Mouse (Mus musculus): ENCODE measurements at regions not wholly inside any gene's neighbourhood (a gene's known extent, or its start where the extent isn't known, plus 50 kb on each side); places are given as distances from the start of the nearest gene placed in this dataset.

- TF ChIP-seq USF1 (IDR thresholded peaks at IDR 0.05; ENCODE audit: low read depth) (peak; percentile 55), POLR2A (IDR thresholded peaks at IDR 0.05; ENCODE audit: insufficient read length, low read depth) (no peak), MAX (IDR thresholded peaks at IDR 0.05; ENCODE audit: low read depth) (no peak), TCF12 (IDR thresholded peaks at IDR 0.05; ENCODE audit: insufficient read depth, poor library complexity, severe bottlenecking) (peak; percentile 86), TCF3 (IDR thresholded peaks at IDR 0.05; ENCODE audit: insufficient read length, low read depth) (peak; percentile 20), E2F4 (IDR thresholded peaks at IDR 0.05; ENCODE audit: insufficient read depth) (no peak), POLR2AphosphoS2 (IDR thresholded peaks at IDR 0.05; ENCODE audit: insufficient read length, low read depth) (no peak), REST (IDR thresholded peaks at IDR 0.05; ENCODE audit: insufficient read depth, insufficient read length) (no peak), MYOD1 (IDR thresholded peaks at IDR 0.05; ENCODE audit: control insufficient read depth in 1 of 3, insufficient read length in 2 of 3, low read depth in 2 of 3) (peak; percentile 53 to 93 (median 91)), MYOG (IDR thresholded peaks at IDR 0.05; ENCODE audit: control insufficient read depth in 1 of 3, insufficient read depth in 1 of 3, insufficient read length in 2 of 3, low read depth in 2 of 3) (peak in 2 of 3 experiments; percentile 55 to 80), CEBPB (IDR thresholded peaks at IDR 0.05; ENCODE audit: insufficient read depth, poor library complexity, severe bottlenecking) (peak; percentile 36; the same call in 1 of the 2 replicates)
Measured at GRCm38 (mm10) chr16:92903892-92904473, 78.0 kb upstream of the Runx1 start.
